Comparison of ENCODE assay signal across 8 mouse cellular contexts in genomic region chr10:52417299-52417997, GRCm38 (mm10). TPM values are rescaled to one million over a fixed set of nuclear protein-coding genes. Genes with fewer than 3 reads are reported as not detected.
DNase-seq lines count a peak whose midpoint lies in the region; ATAC-seq lines count a peak whose summit lies in the region.

TSS of gene Nus1 (plus strand) at chr10:52417547.

- no peaks in the 10 kb centered on the region for H3K36me3 ChIP-seq in hindbrain, embryonic 15.5 days

- H3K4me2 ChIP-seq in hindbrain, embryonic 15.5 days: peak within 1 kb of the TSS; percentile 66

- WGBS in hindbrain, embryonic 15.5 days: under 1% methylated on average over 78 of the region's 79 CpGs

- peaks cover 40% of the 10 kb centered on the region for H3K4me1 ChIP-seq in hindbrain, embryonic 15.5 days (replicated peaks)

- no peaks in the 10 kb centered on the region for H3K27me3 ChIP-seq in hindbrain, embryonic 15.5 days

- ATAC-seq in hindbrain, embryonic 15.5 days (ENCODE audit: low FRiP score, low read depth): peak; percentile 99

- peak; percentile 98 for DNase-seq in R1 (ENCODE audit: low read depth, low spot score)
- peak; percentile 99 for DNase-seq in cerebellum, postnatal 25 days
- DNase-seq in frontal cortex, postnatal 36 days (ENCODE audit: low spot score in 2 of 2): peak; percentile 97
- peak; percentile 94 for DNase-seq in left cerebral cortex, adult 11 months (ENCODE audit: low spot score)
- peak; percentile 97 to 98 for DNase-seq in lung, postnatal 4 days
- DNase-seq in retina, postnatal 7 days (ENCODE audit: low read depth, low spot score): peak; percentile 96
- DNase-seq in urinary bladder, adult 2 months (ENCODE audit: low spot score): peak; percentile 89

- peak within 1 kb of the TSS; percentile 67 for H3K4me3 ChIP-seq in hindbrain, embryonic 15.5 days

- H3K9ac ChIP-seq in hindbrain, embryonic 15.5 days: peak within 1 kb of the TSS; percentile 91

- H3K27ac ChIP-seq in hindbrain, embryonic 15.5 days (replicated peaks): peak within 1 kb of the TSS; percentile 97

- H3K9me3 ChIP-seq in hindbrain, embryonic 15.5 days: no peaks in the 10 kb centered on the region

RNA-seq across cellular contexts. Expression of gene Nus1, which starts in this region (rescaled TPM):
- polyA plus RNA-seq in hindbrain, embryonic 15.5 days (2015; fragmentation: Nextera tagmentation; extraction: Ambion mirVana): 21.8 and 22.3 TPM in 2 replicates
- 19.6 and 22.7 TPM in 2 replicates for polyA plus RNA-seq in urinary bladder, adult 2 months (2012; rRNA removed)

Comparison
In these comparisons a context has a peak if more than half of its experiments do, and no peak if none do; other contexts are left out.
1. Peak in every context shown above with its lines: DNase-seq, ATAC-seq, H3K4me3 ChIP-seq and H3K27ac ChIP-seq.